ENCODE assay signal across 14 mouse cellular contexts in genomic region chr12:81751116-81751515, GRCm38 (mm10). TPM values are rescaled to one million over a fixed set of nuclear protein-coding genes. Genes with fewer than 3 reads are reported as not detected.
DNase-seq lines count a peak whose midpoint lies in the region; ATAC-seq lines count a peak whose summit lies in the region.
"Had no signal": no experiment of that assay in that cellular context is flagged by ENCODE, and none has a peak within 500 bp of the region (broad histone marks: within the 10 kb centered on the region; RNA-seq: fewer than 3 reads in every experiment).

No protein-coding gene starts in this region.

- peak; percentile 43 to 45 for DNase-seq in spleen, postnatal 36 days (ENCODE audit: low spot score in 2 of 2)
- DNase-seq in spleen, postnatal 4 days (ENCODE audit: low spot score in 2 of 2), result no peak
- peak; percentile 70 for DNase-seq in adrenal gland, adult 8-10 months
- peak; percentile 64 for DNase-seq in splenic B cell, adult 2 months (ENCODE audit: low read depth, low spot score)
- DNase-seq in retina, postnatal 1 day, result no peak
- no peak for DNase-seq in urinary bladder, postnatal 10 days (ENCODE audit: low spot score)
- DNase-seq: cerebellum, adult 11 months; embryo, embryonic 11 days; gastrocnemius, postnatal 36 days; lung, adult 18-20 months had no signal

- no peaks in the 10 kb centered on the region for H3K36me3 ChIP-seq in splenic B cell, adult 2 months (ENCODE audit: control insufficient read depth, insufficient read depth, low read length, poor library complexity, severe bottlenecking)
- H3K36me3 ChIP-seq: heart, embryonic 15.5 days; hindbrain, embryonic 15.5 days had no signal

- H3K27me3 ChIP-seq in splenic B cell, adult 2 months (ENCODE audit: control insufficient read depth, insufficient read depth, low read length, poor library complexity, severe bottlenecking), result no peaks in the 10 kb centered on the region
- H3K27me3 ChIP-seq: hindbrain, embryonic 15.5 days had no signal

- peak; percentile 40 to 42; a peak in 3 of 4 replicates for ATAC-seq in hematopoietic stem cell, adult 5-6 weeks (replicated peaks in 1 of 2; ENCODE audit: insufficient read depth in 1 of 2, low FRiP score in 2 of 2, low TSS enrichment in 1 of 2, low read depth in 1 of 2, poor library complexity in 2 of 2, severe bottlenecking in 2 of 2)

RNA-seq across cellular contexts. Expression of gene Map3k9, which starts 29.9 kb away (rescaled TPM):
- 1 to 10 TPM; 1.6 to 9.7 (median 5.5) TPM for total RNA-seq in adrenal gland, adult 8-10 months (2022)
- 2.3 and 7.1 TPM in 2 replicates for total RNA-seq in hematopoietic stem cell, adult 5-6 weeks (2017)
- total RNA-seq: MEL had no signal

Comparison
In these comparisons a context has a peak if more than half of its experiments do, and no peak if none do; other contexts are left out.
1. DNase-seq: peak in spleen, postnatal 36 days (2 of 2), adrenal gland, adult 8-10 months (single experiment) and splenic B cell, adult 2 months (single experiment); none in spleen, postnatal 4 days (0 of 2), retina, postnatal 1 day (single experiment) and urinary bladder, postnatal 10 days (single experiment).